Mouse (Mus musculus): ENCODE results near the gene Ttc29.

DNA sequence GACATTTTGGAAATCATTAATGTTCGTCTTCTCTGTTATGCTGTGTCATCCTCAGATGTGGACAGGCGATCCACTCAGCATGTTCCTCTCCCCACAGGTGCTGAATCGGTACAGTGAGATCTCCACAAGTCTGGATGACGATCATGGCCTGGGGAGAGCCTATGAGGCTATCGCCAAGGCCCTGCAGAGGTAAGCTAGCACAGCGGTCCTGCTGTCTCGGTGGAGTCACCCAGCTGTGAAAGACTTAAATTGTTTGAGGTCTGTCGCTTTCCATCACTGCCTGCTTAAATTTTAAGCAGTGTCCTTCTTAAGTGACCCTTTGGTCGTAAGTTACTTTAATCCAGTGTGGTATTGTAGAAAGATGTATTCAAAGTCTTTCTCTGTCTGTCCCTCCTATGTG is 102.5 kb downstream of the Ttc29 start:
- no peak for TF ChIP-seq CTCF (IDR thresholded peaks at IDR 0.05; ENCODE audit: extremely low read depth, insufficient read depth, low read length)
- TF ChIP-seq POLR2A (IDR thresholded peaks at IDR 0.05; ENCODE audit: extremely low read depth, insufficient read depth, low read length), result no peak

Measured in cortical plate, adult 2 months (tissue).